Mouse (Mus musculus) E14TG2a.4 (cell line): ENCODE data around the gene Pdzph1.

Source experiments
- CTCF ChIP-seq: conservative IDR thresholded peaks from 2 replicates; pipeline ENCODE4 v1.5.1; 2014; ENCODE audit warnings: low read length
- NANOG ChIP-seq: IDR thresholded peaks from 2 replicates; pipeline ENCODE4 v1.6.1; 2014; ENCODE audit warnings: borderline replicate concordance, low read length, mixed read lengths

DNA sequence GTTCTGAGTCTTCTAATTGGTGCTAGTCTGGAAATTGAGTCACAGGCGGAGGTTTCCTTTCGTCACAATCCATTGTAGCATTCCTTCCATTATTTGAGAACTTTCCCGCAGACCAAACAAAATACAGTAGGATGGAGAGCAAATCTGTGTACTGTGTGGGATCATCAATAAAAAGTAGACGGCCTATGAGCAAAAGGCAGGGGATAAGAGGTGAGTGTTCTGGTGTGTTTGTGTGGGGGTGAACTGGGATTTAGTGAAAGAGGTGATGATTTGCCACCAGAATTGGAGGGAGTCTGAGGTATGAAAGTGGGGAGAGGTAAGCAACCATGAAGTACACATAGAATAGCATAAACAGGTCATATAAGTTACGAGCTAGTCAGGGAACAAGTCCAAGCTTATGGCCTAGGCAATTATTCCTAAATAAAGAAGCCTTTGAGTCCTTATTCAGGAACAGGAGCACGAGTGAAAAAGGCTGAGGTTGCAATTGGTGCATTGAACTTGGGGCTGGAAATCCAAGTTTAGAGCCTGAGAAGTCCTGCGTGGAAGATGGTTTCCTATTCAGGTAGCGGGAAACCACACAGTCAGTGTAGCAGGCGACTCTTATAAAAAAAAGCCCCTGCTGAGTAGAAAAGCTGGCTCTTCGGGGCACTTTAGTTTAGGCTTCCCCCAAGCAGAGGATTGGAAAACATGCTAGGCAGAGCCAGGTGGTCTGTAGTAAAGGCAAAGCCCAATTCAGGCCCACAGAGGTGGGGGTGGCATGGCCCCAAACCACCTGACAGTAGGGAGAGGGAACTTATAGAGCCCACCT is 48.0 kb downstream of the Pdzph1 start:
- TF ChIP-seq CTCF (no peak), NANOG (no peak)
